Mouse (Mus musculus) liver, embryonic 14.5 days (tissue): ENCODE data around the gene Il6st.

Experiments
- CTCF ChIP-seq: IDR thresholded peaks from 2 replicates; pipeline ENCODE4 v1.5.1; 2016; ENCODE audit warnings: antibody characterized with exemption, low read depth, control low read depth
- EP300 ChIP-seq: IDR thresholded peaks from 2 replicates; pipeline ENCODE4 v1.6.1; 2016; ENCODE audit warnings: antibody characterized with exemption, low read depth

DNA sequence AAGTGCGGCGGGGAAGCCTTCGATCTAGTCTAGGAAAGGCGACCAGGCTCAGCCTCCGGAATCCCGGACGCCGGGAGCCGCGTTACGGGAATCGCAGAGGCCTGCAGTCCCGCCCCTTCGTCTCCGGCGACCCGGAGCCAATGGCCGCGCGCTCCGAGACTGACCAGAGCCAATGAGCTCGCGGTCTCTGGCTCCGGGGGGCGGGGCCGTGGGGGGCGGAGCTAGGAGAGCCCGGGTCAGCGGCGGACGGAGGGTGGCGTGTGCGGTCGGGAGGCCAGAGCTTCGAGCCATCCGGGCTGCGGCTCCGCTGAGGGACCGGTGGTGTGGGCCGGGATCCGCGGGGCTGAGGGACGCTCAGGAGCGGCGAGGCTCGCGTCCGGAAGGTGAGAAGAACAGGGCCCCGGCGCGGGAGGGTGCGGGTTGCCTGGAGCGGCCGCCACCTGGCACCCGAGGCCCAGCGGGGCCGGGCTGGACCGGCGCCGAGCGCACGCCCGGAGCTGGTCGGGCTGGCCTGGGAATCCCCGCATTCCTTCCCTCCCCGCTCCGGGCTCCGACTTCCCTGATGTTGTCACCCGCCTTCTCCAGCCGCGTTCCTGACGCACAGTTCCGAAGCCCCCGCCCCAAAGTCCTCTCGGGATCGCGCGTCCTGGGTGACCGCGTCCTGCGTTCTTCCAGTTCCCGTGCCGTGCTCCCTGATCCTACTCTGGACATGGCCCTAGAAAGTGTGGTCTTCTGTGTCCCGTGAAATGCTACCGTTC, at the start of gene Il6st:
- TF ChIP-seq CTCF (no peak), EP300 (0 out of 2 replicates have a peak, but pooled peaks have one; percentile 8)
